Mouse (Mus musculus): ENCODE measurements around the gene Ptgdr2.

DNA sequence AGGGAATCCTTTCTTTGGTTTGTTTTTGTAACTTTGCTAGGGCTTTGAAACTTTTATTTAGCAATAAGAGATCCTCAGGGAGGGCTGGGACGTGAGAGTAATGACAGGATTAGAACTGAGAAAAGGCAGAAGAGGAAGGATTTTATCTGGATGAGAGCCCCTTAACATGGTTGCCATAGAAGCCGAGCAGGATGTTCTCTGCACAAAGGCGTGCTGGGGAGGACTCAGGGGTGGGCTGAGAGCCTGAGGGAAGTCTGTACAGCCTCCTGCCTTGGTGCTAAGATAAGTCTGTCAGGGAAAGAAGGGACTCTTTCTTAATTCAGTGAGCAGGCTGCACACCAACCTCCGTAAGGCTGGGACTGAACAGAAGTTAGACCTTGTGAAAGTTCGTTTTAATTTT, 1.9 kb upstream of the Ptgdr2 start:
- no peak for TF ChIP-seq EP300 (IDR thresholded peaks at IDR 0.05)
- TF ChIP-seq CTCF (IDR thresholded peaks at IDR 0.05): no peak

Data from lung, postnatal 0 days (tissue).